Mouse (Mus musculus): ENCODE measurements at regions not wholly inside any gene's neighbourhood (a gene's known extent, or its start where the extent isn't known, plus 50 kb on each side); places are given as distances from the start of the nearest gene placed in this dataset.

DNA sequence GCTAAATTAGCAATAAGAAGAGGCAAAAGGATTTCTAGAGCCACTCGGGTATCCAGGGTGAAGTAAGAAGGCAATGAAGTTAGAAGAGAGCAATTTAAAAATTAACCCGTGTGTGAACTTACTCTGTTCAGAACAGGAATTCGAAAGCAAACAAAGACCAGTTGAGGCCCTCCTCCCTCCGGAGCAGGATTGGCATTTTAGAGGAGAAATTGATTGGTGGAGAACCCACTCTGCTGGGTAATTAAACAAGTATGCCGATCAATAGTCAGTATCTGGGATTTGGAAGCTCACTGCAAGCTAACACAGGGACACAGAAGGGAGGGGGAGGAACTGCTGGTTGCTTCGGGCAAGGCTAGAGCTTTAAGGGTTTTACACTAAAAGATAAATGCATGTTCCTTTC, 177.7 kb downstream of the Rnf152 start:
- H3K4me1 ChIP-seq (ENCODE audit: control insufficient read depth, insufficient read depth, insufficient read length): no peaks in the 10 kb centered on the region
- no peaks in the 10 kb centered on the region for H3K27me3 ChIP-seq (ENCODE audit: control insufficient read depth, insufficient read depth, low read length)
- H3K4me3 ChIP-seq (ENCODE audit: extremely low read depth, insufficient read depth, insufficient read length): no peak overlapping the region
- WGBS: 82% methylated on average over 6 of the region's 6 CpGs
- H3K27ac ChIP-seq (ENCODE audit: insufficient read depth, low read length): no peak overlapping the region
- no peaks in the 10 kb centered on the region for H3K36me3 ChIP-seq (ENCODE audit: control insufficient read depth, insufficient read depth, low read length)
- TF ChIP-seq CTCF (IDR thresholded peaks at IDR 0.05; ENCODE audit: extremely low read depth, insufficient read depth, insufficient read length, insufficient replicate concordance) (no peak), POLR2A (IDR thresholded peaks at IDR 0.05; ENCODE audit: low read depth, low read length) (no peak)
- no peak for DNase-seq (ENCODE audit: low read depth in 1 of 2, low spot score in 2 of 2)

DNA sequence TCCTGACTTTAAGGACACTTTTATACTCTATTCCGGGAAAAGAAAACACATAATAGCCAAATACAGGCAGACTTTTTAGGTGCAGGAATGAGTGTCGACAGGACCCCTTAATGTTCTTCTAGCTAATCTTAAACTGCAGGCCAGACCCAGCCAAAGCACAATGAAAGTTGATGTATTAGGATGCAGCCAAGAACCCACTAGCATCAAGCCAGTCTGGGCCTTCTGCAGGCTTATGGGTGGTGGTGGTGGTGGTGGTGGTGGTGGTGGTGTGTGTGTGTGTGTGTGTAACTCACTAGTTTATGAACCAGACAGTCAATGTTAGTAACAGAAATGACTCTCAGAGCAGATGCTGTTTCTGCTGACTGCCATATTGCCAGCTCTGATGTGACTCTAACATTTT, 178.6 kb downstream of the Rnf152 start:
- Histone ChIP-seq H3K4me3 (ENCODE audit: extremely low read depth, insufficient read depth, insufficient read length) (no peak overlapping the region), H3K36me3 (ENCODE audit: control insufficient read depth, insufficient read depth, low read length) (no peaks in the 10 kb centered on the region), H3K4me1 (ENCODE audit: control insufficient read depth, insufficient read depth, insufficient read length) (no peaks in the 10 kb centered on the region), H3K27me3 (ENCODE audit: control insufficient read depth, insufficient read depth, low read length) (no peaks in the 10 kb centered on the region), H3K27ac (ENCODE audit: insufficient read depth, low read length) (no peak overlapping the region)
- 92% methylated on average over 2 of the region's 2 CpGs for WGBS
- no peak for DNase-seq (ENCODE audit: low read depth in 1 of 2, low spot score in 2 of 2)
- TF ChIP-seq POLR2A (IDR thresholded peaks at IDR 0.05; ENCODE audit: low read depth, low read length) (no peak), CTCF (IDR thresholded peaks at IDR 0.05; ENCODE audit: extremely low read depth, insufficient read depth, insufficient read length, insufficient replicate concordance) (no peak)

DNA sequence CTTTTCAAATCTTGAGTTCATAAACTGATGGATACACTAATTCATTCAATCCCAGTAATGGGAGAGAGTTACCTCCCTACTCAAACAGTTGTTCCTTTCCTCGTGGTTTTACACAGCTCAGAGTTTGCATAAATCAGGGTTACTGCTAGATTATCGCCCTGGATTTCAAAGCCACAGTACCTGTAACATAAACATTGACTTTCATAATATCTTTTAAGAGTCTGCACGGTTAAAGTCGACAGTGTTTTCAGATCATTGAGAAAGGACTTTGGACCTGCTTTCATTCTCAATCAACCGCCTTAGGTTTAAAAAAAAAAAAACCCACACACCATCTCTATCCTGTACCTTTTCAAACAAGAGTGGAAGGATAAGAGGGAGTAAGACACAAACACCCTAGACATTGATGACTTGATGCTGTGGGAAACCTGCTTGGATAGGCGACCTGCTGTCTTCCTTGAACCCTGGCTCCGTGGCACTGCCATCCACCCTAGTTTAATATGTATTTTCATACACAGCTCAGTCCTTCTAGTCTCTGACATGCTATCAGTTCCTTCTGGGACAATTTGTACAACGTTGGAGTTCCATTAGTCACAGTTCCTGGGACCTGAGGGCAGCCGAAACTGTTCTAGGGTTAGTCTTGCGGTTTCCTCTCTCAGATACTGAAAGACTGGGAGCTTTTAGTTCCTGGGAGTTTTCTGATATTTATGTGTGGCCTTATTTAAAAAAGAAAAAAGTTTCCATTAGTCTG, 179.3 kb downstream of the Rnf152 start:
- Histone ChIP-seq H3K4me1 (ENCODE audit: control insufficient read depth, insufficient read depth, insufficient read length) (no peaks in the 10 kb centered on the region), H3K36me3 (ENCODE audit: control insufficient read depth, insufficient read depth, low read length) (no peaks in the 10 kb centered on the region), H3K4me3 (ENCODE audit: extremely low read depth, insufficient read depth, insufficient read length) (no peak overlapping the region), H3K27me3 (ENCODE audit: control insufficient read depth, insufficient read depth, low read length) (no peaks in the 10 kb centered on the region), H3K27ac (ENCODE audit: insufficient read depth, low read length) (no peak overlapping the region)
- TF ChIP-seq POLR2A (IDR thresholded peaks at IDR 0.05; ENCODE audit: low read depth, low read length) (no peak), CTCF (IDR thresholded peaks at IDR 0.05; ENCODE audit: extremely low read depth, insufficient read depth, insufficient read length, insufficient replicate concordance) (no peak)
- no peak for DNase-seq (ENCODE audit: low read depth in 1 of 2, low spot score in 2 of 2)
- 81% methylated on average over 10 of the region's 10 CpGs for WGBS

DNA sequence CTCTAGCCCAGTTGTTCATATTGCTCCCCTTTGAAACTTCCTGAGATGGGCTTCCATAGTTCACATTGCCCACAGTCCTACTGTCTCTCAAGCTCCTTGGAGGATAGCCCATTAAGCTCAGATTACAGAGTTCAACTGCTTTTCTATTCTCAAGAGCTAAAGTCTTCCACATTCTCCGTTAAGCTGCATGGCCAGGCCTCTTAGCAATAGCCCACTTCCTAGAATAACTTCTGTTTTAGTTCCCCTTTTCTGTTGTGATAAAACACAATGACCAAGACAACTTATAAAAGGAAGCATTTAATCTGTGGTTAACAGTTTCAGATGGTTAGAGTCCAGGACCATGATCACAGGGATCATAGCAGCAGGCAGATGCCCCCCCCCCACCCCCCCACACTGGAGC, 185.5 kb downstream of the Rnf152 start:
- no peak for DNase-seq (ENCODE audit: low read depth in 1 of 2, low spot score in 2 of 2)
- Histone ChIP-seq H3K4me1 (ENCODE audit: control insufficient read depth, insufficient read depth, insufficient read length) (peaks cover 9% of the 10 kb centered on the region; the same call in 1 of the 2 replicates), H3K27me3 (ENCODE audit: control insufficient read depth, insufficient read depth, low read length) (no peaks in the 10 kb centered on the region), H3K4me3 (ENCODE audit: extremely low read depth, insufficient read depth, insufficient read length) (no peak overlapping the region), H3K36me3 (ENCODE audit: control insufficient read depth, insufficient read depth, low read length) (no peaks in the 10 kb centered on the region), H3K27ac (ENCODE audit: insufficient read depth, low read length) (peak overlapping the region; percentile 50)
- TF ChIP-seq POLR2A (IDR thresholded peaks at IDR 0.05; ENCODE audit: low read depth, low read length): no peak
- WGBS: 9% methylated on average over 1 of the region's 1 CpGs

DNA sequence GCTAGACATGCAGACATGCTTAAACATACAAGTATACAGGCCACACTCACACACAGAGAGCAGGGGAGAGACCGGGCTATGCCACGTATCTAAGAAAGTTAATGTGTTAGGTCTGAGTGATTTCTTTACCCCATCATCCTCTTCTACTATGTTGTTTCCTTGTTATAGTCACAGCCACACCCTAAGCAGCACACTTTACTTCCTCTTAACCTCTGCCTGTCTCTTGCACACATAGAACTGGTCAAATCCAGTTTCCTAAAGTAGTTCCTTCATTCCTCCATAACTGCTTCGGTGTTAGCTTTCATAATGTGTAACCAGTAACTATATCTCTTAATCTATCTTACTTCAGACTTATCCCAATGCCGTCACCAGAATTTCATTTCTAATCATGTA, 186.4 kb downstream of the Rnf152 start:
- H3K36me3 ChIP-seq (ENCODE audit: control insufficient read depth, insufficient read depth, low read length): no peaks in the 10 kb centered on the region
- H3K27ac ChIP-seq (ENCODE audit: insufficient read depth, low read length): no peak overlapping the region
- peaks cover 9% of the 10 kb centered on the region; the same call in 1 of the 2 replicates for H3K4me1 ChIP-seq (ENCODE audit: control insufficient read depth, insufficient read depth, insufficient read length)
- no peak overlapping the region for H3K4me3 ChIP-seq (ENCODE audit: extremely low read depth, insufficient read depth, insufficient read length)
- H3K27me3 ChIP-seq (ENCODE audit: control insufficient read depth, insufficient read depth, low read length): no peaks in the 10 kb centered on the region
- 70% methylated on average over 4 of the region's 4 CpGs for WGBS
- no peak for DNase-seq (ENCODE audit: low read depth in 1 of 2, low spot score in 2 of 2)
- TF ChIP-seq CTCF (IDR thresholded peaks at IDR 0.05; ENCODE audit: extremely low read depth, insufficient read depth, insufficient read length, insufficient replicate concordance) (no peak), POLR2A (IDR thresholded peaks at IDR 0.05; ENCODE audit: low read depth, low read length) (no peak)

DNA sequence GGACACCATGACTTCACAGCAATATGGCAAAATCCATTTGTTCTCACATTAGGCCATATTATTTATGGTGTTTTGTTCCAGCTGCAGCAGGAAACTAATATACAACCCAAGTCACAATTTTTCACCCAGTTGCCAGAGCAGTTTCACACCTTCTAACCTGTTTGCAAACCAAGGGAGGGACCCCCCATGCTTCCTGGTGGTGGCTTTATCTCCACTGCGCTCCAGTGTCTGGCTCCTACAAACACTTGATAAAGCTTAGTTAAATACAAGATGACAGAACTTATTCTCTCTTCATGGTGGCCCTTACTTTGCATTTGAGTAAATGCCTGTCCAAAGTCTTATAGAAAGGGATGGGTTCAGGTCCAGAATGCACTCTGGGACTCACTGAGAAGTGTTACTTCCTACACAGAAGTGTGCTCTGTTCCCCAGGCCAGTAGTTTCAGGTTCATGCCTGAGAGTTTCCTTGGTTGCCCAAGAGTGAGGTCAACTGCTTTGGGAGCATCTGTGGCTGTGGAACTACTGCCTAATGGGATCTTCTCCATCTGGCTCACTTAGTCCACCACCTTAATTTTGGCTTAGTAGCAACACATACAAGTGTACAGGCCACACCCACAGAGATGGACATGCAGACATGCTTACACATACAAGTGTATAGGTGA, 186.9 kb downstream of the Rnf152 start:
- TF ChIP-seq POLR2A (IDR thresholded peaks at IDR 0.05; ENCODE audit: low read depth, low read length): no peak
- TF ChIP-seq CTCF (IDR thresholded peaks at IDR 0.05; ENCODE audit: extremely low read depth, insufficient read depth, insufficient read length, insufficient replicate concordance): no peak
- H3K27ac ChIP-seq (ENCODE audit: insufficient read depth, low read length): no peak overlapping the region

DNA sequence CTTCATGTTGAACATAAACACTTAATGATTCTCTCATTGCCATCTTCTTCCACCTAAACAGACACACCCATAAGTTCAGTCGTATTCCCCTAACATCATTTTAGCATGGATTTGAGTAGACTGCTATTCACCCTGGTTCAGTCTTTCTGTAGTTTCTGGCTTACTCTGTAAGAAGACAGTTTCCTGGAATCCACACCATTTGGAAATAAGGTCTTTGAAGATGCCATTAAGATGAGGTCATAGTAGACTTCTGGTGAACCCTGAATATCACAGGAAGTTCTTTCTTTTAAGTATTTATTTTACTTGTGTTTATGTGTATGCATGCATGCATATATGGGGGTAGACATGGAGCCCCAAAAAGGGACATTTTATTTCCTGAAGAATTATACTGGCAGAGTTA, 187.7 kb downstream of the Rnf152 start:
- no peak overlapping the region for H3K4me3 ChIP-seq (ENCODE audit: extremely low read depth, insufficient read depth, insufficient read length)
- H3K36me3 ChIP-seq (ENCODE audit: control insufficient read depth, insufficient read depth, low read length): no peaks in the 10 kb centered on the region
- DNase-seq (ENCODE audit: low read depth in 1 of 2, low spot score in 2 of 2): no peak
- no peak overlapping the region for H3K27ac ChIP-seq (ENCODE audit: insufficient read depth, low read length)
- H3K4me1 ChIP-seq (ENCODE audit: control insufficient read depth, insufficient read depth, insufficient read length): peaks cover 9% of the 10 kb centered on the region; the same call in 1 of the 2 replicates
- TF ChIP-seq CTCF (IDR thresholded peaks at IDR 0.05; ENCODE audit: extremely low read depth, insufficient read depth, insufficient read length, insufficient replicate concordance) (no peak), POLR2A (IDR thresholded peaks at IDR 0.05; ENCODE audit: low read depth, low read length) (no peak)
- H3K27me3 ChIP-seq (ENCODE audit: control insufficient read depth, insufficient read depth, low read length): no peaks in the 10 kb centered on the region
- WGBS: 83% methylated on average over 1 of the region's 1 CpGs

More for the DNA sequence above, 186.9 kb downstream of the Rnf152 start:
- peaks cover 9% of the 10 kb centered on the region; the same call in 1 of the 2 replicates for H3K4me1 ChIP-seq (ENCODE audit: control insufficient read depth, insufficient read depth, insufficient read length)
- no peak for DNase-seq (ENCODE audit: low read depth in 1 of 2, low spot score in 2 of 2)
- no peak overlapping the region for H3K4me3 ChIP-seq (ENCODE audit: extremely low read depth, insufficient read depth, insufficient read length)
- WGBS: 93% methylated on average over 1 of the region's 1 CpGs
- no peaks in the 10 kb centered on the region for H3K36me3 ChIP-seq (ENCODE audit: control insufficient read depth, insufficient read depth, low read length)
- no peaks in the 10 kb centered on the region for H3K27me3 ChIP-seq (ENCODE audit: control insufficient read depth, insufficient read depth, low read length)

Measured in spleen, adult 2 months (tissue).